Mouse (Mus musculus) ZHBTc4 (cell line): ENCODE results near the gene Wdtc1.

ENCODE experiments used
- DNase-seq: peaks from one replicate; pipeline ENCODE4 v3.0.0-alpha.2; 2011; ENCODE audit warnings: low read depth, low spot score

Gene Wdtc1

DNA sequence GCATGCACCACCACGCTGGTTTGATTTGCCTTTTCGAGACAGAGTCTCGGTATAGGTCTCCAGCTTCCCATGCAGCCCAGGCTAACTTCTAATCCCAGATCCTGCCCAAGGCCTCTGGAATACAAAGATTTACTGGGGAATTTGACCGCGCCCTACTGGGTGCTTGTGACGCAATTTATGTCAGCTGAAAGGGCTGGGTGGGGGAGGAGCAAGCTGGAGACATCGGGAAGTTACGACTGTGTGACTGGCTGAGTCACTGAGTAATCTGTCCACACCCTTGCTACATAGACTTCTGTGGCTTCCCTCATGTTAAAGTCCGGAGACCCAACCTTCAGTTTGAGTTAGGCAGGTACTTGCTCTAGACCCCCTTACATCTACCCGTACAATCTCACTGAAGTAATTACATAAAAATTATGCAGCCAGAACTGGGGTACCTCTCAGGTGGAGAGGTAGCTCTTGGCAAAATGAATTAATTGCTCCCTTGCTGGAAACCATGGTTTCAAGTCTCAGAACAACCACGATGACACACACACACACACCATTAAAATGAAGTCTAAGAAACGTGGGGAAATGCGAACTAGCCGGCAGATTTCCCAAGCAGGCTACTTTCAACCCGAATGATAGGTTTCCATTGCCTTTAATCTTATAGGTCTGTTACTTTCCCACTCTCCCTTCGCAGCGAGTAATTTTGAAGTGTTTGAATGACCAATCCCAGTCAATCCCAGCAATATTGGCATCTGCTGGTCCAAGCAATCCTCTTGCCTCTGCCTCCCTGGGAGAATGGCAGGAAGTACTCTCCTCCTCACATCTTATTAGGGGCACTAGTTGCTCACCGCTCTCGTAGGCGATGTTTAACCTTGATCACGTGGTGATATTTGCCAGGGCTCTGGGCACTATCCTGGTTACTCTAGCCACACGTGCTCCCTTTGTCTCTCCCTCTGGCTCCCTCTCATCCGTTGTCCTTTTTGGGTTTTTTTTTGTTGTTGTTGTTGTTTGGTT lies at the start of gene Wdtc1:
Gene Wdtc1, minus strand, starts transcription at position 115 of the 999 bp plus-strand sequence.
- DNase-seq: peak; percentile 99

DNA sequence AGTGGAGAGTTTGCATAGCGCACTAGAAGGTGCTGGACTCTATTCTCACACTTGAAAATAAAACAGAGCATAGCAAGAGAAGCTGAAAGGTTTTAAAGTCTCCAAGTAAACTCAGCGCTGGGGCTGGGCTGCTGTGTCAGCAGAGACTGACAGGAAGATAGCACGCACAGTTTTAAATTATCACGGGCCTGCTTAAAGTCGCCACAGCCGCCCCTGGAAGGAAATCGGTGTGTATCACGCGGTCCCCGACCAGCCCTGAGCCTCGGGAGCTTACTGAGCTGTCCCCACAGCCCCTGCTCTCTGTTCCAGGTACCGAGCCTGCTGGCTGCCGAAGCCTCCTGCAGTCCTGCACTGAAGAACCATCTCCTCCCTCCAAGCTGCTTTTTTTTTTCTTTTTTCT lies 48.7 kb upstream of the Wdtc1 start:
- DNase-seq: no peak

DNA sequence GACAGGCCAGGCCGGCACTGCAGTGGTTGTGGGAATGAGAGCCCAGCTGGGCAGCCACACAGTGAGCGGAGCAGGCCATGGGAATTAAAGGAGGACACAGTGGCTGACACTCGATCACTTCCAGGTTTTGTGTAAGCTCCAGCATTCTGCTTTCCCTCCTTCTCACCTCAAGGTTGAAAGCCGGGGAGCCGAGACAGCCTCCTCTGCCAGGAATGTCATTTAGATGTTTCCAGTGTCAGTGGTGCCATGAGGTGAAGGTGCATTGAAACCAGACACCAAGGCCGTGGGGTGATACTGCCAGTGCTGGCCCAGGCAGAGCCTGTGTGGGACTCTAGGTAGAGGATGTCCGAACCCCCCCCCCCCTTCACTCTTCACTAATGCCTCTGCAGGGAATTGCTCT lies 46.8 kb upstream of the Wdtc1 start:
- DNase-seq: no peak

DNA sequence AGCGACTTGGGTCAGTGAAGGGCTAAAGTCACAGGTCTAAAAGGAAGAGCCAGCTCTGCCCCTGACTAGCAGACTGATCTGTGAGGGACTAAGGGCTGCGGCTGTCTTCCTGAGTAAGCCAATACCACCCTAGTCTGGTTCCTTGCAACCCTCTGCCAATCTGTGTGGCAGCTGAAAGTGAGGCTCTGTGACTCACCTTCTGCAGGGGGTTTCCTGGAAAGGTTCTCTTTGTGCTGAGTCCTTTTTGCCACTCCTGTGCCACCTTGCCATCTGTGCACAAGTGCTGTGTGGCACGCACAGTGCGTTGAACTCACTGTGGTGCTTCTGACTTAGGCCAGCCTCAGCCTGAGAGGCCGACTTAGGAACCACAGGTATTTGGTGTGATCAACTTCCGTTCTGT lies 46.2 kb upstream of the Wdtc1 start:
- no peak for DNase-seq

DNA sequence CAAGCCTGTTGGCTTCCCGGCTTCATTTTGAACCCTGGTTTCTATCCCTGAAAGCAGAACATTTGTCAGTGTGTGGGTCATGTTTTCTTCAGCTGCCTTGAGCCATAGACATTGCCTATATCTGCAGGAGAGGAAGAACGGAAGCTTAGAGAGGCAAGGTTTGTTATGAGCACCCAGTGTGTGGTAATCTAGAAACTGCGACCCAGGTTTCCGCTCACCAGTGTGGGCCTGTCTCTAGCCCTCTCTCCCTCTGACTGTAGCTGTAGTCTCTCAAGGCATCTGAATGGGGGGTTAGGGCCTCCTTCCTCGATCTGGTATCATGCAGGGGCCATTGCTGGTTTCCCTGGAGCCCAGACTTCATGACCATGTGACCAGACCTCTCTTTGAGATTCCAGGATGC lies 45.3 kb upstream of the Wdtc1 start:
- DNase-seq: no peak

DNA sequence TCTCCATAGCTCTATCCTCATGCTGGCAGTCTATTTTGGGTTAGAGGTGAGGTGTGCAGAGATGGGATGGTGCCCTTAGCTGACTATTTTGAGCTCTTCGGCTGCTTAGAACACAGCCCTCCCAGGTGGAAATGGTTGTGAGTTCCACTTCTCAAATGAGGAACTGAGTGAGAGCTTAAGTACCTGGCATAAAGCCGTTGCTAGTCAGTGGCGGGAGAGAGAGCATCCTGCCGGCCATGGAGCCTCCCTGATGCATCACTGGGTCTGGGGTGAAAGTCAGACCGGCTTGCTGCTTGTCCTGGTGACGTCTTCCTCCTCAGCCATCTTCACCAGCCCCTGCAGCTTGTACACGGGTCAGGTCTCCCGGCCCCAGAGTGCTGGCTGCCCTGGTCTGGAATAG lies 44.7 kb upstream of the Wdtc1 start:
- no peak for DNase-seq

DNA sequence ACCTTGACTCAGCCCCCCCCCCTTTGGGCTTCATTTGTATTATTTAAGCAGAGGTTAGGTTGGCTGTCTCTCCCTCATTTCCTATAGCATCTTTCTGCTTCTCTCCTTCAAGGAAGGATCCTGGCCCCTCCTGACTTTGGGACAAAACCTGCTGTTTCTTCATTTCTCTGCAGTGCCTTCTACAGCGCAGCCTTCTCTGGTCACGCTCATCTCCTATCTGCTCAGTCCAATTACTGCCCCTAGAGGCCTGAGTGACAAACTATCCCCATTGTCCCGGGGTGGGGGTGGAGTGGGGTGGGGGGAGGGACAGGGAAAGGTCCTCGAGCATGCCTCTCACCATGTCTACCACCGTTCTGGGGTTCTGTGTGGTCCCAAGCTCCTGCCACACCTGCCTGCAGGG lies 44.0 kb upstream of the Wdtc1 start:
- no peak for DNase-seq

DNA sequence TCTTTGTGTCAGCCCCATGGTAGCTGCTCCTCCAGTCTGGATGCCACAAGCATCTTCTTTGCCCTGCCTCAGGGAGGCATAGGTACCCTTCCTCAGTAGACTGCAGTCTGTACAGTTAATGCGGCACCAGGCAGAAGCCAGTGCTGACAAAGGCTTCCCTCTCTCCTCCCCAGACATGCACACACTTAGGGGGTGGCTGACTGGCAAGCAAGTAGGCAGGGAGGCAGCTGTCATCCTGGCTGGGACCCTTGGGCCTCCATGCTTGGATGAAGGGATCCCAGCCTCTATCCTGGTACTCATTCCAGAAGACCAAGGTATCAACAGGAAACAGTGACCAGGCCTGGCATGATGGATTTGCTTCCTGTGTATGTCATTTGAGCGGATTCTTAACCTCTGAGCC lies 42.8 kb upstream of the Wdtc1 start:
- no peak for DNase-seq

DNA sequence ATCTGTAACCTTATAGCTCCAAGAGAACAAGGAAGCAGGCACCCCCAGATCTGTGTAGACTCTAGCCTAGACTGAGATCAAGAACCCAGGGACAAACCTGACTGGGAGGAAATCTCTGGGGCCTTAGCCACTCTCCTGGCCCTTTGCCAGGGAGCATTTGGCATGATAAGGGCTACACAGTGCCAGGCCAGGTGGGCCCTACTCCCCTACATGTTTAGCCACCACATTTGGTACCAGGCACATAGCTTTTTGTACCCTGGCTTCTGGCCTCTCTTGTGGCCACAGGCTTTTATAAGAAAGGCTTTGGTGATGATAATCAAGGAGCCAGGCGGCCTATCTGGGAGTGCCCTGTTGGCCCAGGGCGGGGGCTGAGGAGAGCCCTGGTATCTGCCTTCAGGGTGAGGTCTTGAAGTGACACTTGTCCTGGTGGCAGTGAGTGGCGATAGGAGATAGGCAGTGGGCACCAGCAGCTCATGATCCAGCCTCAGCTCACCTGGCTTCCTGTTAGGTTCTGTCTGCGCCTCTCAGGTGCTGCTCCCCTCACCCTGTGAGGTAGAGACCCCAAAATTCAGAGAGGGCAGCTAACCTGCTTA lies 41.8 kb upstream of the Wdtc1 start:
- DNase-seq: no peak

DNA sequence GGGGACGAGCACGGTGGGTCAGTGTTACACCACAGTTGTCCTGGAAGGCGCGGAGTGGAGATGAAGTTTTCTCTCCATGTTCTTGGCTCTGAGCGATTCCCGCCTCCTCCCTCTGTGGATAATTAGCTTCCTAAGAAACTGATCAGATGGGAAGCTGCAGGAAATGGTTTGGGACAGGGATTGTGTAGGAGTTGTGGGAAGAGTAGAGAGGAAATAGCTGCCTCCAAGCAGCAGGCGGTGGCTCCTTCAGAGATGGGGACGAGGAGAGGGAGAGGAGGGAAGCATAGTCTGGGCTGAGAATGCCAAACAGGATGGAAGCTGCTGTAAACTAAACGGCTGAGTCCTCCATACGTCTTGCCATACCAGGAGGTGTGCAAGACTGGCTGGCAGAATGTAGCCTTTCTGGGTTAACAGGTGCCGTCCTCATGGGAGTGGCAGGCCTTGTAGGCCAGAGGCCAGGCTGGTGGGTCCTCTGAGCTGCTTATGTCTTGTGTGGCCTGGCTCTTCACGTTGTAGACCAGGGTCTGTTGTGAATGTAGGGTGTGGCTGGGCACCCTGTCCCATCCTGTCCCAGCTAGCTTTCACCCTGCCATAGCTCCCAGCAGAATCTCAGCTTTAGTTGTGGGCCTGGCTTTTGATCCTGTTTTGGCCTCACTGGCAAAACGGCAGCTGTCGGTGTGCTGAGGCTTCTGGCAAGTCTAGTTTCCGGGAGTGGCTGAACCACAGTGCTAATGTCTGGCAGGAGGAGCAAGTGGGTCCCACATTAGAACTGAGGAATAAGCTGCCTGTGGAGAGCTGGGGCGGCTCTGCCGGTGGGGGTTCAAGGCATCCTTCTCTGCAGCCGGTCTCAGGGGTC lies 38.1 kb upstream of the Wdtc1 start:
- DNase-seq: no peak

DNA sequence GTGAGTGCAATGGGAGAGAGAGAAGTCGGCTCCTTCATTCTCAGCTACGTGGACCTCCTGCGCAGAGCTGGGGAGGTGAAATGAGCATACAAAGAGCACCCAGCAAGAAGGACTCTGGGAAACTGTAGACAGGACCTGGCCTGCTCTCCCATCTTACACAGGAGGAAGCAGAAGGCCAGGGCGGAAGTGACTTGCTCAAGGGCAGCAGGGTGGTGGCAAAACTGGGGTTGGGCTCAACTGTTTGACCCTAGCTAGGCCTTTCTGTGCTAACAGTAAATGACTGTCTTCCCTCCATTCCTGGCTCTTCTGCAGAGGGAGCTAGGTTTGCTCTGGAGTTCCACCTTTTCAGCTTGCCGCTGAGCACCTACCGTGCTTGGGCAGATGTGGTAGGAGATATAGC lies 37.3 kb upstream of the Wdtc1 start:
- DNase-seq: peak; percentile 50

DNA sequence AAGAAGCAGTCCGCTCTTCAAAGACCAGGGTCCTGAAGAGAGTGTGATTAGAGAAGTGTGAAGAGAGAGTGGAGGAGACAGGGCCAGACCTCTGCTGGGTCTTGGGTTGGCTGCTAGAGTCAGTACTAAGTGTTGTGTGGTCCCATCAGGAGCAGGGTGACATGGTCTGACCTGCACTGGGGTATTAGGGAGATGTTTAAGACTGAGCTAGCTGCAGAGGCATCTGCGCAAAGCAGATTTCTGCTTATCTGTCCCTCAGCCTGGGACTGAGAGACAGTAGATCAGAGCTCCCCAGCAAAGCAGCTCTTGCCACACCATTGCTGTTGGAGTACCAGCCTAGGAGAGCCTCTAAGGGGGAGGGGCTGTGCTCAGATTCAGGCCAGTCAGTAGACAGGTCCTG lies 36.8 kb upstream of the Wdtc1 start:
- DNase-seq: no peak

DNA sequence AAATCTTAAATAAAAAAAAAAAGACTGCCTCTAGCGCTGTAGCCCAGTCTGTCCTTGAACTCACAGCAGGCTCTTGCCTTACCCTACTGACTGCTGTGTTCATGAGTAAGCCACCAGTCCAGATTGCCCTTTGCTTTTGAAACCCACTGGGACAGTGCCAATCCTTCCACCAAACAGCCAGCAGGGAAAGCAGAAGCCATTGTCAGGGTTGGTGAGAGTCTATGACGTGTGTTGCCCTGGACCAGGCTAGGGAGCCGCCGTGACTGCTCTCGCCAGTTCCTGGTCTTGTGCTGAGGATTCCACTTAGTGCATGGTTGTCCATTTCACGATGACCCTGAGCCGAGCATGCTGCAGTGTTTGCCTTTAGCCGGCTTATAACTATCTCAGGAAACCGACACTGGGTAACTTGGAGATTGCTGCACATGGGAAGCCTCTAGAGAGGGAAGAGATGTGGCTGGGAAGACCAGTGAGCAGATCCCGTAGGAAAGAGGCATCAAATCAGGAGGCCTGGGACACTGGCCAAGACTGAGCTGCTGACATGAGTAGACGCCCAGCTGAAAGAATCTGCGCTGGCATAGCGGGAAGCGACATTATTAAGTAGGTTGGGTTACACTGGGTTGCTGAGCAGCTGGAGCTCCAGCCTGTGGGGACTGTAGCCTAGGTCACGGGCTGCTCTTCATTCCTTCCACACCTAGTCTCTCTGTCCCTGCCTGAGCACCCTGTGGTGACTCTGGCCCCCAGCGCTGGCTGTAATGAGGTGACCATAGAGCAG lies 35.7 kb upstream of the Wdtc1 start:
- no peak for DNase-seq

DNA sequence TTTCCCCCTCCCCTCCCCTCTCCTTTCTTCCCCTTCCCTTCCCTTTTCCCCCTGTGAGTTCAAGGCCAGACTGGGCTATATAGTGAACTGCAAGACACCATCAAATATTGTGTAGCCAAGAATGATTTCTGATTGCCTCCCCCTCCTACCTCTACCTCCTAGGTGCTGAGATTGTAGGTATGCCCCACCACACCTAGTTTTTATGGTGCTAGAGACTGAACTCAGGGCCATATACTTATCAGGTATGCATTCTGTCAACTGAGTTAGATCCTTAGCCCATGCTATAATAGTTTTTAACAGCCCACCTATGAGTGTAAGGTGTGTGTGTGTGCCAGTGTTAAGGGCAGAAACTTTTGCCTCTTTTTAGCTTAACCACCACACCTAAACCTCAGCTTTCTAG lies 33.8 kb upstream of the Wdtc1 start:
- DNase-seq: no peak

DNA sequence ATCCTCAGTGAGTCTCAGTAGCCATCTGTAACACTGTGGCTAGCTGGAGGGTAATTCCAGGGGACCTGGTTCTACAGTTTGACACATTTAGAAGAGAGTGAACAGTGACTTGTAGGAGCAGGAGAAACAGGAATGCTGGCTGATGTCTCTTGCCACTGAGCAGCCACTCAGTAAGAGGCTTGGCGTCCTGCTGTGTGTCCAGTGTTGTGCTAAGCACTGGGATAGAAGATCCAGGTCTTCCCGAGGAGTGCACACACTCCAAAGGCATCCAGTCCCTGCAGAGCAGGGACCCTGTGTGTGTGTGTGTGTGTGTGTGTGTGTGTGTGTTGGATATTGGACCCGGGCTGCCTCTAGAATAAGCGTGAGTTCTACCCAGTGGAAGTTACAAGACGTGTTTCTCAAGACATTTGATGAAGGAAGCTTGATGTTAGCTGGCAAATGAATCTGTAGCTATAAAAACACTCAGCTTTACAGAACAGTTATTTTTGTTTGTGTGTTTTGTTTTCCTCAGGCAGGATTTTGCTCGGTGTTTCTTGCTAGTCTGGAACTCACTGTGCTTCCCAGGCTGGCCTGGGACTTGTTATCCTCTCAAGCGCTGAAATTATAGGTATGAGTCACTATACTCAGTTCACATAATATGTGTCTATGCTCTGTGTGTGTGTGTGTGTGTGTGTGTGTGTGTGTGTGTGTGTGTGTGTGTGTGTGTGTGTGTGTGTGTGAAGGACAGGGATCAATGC lies 32.9 kb upstream of the Wdtc1 start:
- DNase-seq: peak; percentile 88

DNA sequence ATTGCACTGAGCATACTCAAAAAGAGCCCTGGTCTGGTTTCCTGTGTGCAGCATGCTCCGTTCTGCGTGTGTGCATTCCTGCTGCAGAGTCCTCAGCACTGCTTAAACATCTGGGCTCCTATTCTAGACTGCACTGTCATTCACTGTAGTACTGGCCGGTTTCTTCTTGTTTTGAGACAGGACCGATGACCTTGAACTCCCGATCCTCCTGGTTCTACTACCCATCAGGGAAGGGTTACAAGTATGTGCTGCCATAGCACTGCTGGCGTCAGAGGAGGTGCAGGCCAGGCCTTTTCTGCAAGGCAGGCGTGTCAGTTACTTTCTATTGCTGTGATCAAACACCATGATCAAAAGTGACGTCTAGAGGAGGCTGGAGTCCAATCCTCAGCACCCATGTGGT lies 27.9 kb upstream of the Wdtc1 start:
- DNase-seq: peak; percentile 69

DNA sequence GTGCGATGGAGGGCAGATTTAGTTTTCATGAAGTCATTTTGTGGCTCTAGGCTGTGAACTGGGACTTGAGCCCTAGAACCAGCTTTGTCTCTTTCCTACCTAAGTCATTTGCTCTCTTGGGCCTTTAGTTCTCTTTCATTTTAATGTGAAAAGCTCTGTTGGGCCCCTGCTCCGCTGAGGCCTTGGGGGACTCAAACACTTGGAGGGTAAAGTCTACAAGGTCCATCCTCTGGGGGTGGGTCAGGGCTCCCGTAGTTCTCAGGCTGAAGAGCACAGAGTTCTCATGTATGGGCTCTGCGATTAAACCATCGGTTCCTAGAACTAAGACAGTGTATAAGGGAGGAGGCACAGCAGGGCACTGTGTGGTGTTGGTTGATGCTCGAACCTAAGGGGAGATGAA lies 27.3 kb upstream of the Wdtc1 start:
- peak; percentile 58 for DNase-seq

DNA sequence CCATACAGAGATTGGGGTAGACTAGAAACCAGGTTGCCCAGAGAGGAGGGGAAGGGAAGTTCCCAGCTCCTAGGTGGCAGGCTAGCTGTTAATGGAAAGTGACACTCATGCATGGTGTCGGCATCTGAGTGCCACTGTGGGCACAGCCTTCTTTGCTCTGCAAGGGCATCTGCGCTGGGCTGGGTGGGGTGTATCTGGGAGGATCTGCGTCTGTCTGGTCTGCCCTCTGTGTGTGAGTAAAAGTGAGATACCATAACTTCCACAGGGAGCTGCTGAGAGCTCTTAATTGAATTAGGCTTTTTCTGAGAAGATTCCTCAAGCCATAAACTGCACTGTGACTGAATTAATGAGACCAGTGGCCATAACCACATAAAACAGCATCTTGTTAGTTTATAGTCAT lies 26.6 kb upstream of the Wdtc1 start:
- DNase-seq: no peak

DNA sequence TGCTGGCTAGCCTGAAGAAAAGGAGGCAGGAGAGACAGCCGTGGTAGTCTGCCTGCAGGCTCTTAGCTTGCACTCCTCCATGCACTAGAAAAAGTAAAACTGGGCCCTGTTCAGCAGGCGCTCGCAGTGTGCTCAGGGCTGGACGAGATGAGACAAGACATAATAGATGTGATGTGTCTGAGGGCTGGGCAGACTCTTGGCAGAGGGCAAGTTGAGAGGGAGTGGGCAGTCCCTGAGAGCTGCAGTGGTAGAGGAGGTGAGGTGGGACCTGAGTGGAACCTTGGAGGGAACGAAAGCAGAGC lies 25.7 kb upstream of the Wdtc1 start:
- no peak for DNase-seq

DNA sequence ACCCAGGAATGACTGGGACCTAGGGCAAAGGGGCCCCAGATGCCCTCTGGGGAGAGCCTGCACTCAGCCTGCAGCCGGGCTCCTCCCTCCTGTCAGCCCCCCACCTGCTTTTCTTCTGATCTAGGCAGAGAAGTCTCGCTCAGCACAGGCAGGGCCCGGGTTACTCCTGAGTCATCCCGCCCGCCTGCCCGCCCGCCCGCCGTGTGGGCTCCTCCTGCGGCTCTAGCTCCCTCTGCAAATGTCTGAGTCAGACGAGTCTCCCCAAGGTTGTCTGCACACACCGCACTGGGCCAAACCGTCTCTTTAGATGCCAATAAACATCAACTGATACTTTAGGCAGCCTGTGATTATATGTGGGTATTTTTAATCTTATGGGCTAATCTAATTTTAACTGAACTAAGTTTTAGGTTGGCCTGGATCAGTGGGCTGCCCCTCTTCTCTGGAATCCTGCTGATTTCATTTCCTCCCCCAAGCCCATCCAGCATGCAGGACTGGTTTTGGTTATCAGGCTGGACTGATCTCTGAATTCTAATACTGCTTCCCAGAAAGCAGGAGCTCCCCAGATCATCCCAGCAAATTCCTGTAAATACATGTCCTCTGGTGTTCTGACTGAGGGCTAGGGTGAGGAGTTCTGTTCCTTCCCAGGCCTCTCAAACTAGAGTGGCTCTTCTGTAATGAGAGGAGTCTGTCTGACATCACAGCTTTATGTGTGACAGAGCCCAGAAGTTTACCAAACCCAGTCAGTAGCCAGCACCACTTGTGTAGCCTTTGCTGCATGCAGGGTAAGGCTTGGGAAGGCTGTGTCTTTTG lies 25.2 kb upstream of the Wdtc1 start:
- DNase-seq: peak; percentile 86
